Mouse (Mus musculus): ENCODE measurements around the gene Slc25a27. TPM values are rescaled to one million over a fixed set of nuclear protein-coding genes. Genes with fewer than 3 reads are reported as not detected.

Slc25a27 gene
- total and polyA plus RNA-seq, 3 experiments: not detected

DNA sequence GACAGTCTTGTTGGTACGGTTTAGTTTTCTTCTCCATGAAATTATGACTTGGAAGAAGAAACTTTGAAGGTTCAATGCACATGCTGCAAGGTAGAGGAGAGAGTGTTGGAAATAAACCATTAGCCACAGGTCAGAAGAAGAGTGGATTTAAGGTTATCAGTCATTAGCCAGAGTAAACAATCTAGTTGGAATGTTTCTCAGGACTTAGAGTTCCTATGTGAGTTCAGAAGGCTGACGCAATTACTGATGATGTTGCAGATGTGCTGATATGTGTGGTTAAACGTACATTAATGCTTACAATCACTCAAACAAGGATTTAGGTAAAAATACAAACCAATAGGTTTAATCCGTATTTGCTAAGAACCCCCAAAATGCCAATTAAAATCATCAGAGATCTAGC, 4.9 kb upstream of the Slc25a27 start:
- TF ChIP-seq E2F4 (IDR thresholded peaks at IDR 0.05; ENCODE audit: borderline replicate concordance, low read depth, low read length) (no peak), MYC (IDR thresholded peaks at IDR 0.05; ENCODE audit: low read depth, low read length) (no peak), USF2 (IDR thresholded peaks at IDR 0.05; ENCODE audit: borderline replicate concordance in 1 of 2, insufficient read depth in 1 of 2, low read depth in 1 of 2, low read length in 2 of 2) (no peak), TAL1 (IDR thresholded peaks at IDR 0.05; ENCODE audit: low read length) (no peak), UBTF (IDR thresholded peaks at IDR 0.05; ENCODE audit: borderline replicate concordance, insufficient read depth, low read depth, low read length) (no peak), CHD1 (IDR thresholded peaks at IDR 0.05; ENCODE audit: low read depth, low read length) (no peak), ZKSCAN1 (IDR thresholded peaks at IDR 0.05; ENCODE audit: low read depth, low read length) (no peak), MYB (IDR thresholded peaks at IDR 0.05; ENCODE audit: low read depth, low read length) (no peak), BHLHE40 (IDR thresholded peaks at IDR 0.05; ENCODE audit: borderline replicate concordance, low read depth, low read length) (no peak), POLR2AphosphoS2 (IDR thresholded peaks at IDR 0.05; ENCODE audit: low read length) (no peak)
- no peaks in the 10 kb centered on the region for H3K36me3 ChIP-seq (ENCODE audit: control insufficient read depth in 1 of 2, insufficient read depth in 2 of 2, low read length in 2 of 2)
- H3K79me2 ChIP-seq (ENCODE audit: control insufficient read depth, insufficient read depth, low read length, poor library complexity): no peaks in the 10 kb centered on the region
- DNase-seq (ENCODE audit: low read depth, low spot score): no peak
- no peaks in the 10 kb centered on the region for H3K4me1 ChIP-seq (ENCODE audit: control insufficient read depth in 1 of 2, insufficient read depth in 2 of 2, low read length in 2 of 2)
- no peaks in the 10 kb centered on the region for H3K27me3 ChIP-seq (ENCODE audit: control insufficient read depth in 1 of 2, insufficient read depth in 2 of 2, low read length in 2 of 2)
- H3K9ac ChIP-seq (ENCODE audit: control insufficient read depth, low read depth, low read length, poor library complexity, severe bottlenecking): no peak overlapping the region
- H3K4me3 ChIP-seq (ENCODE audit: control insufficient read depth in 1 of 2, insufficient read depth in 1 of 2, low read depth in 2 of 2, low read length in 2 of 2): no peak overlapping the region
- no peaks in the 10 kb centered on the region for H3K9me3 ChIP-seq (replicated peaks; ENCODE audit: insufficient read depth, low read length)
- no peak overlapping the region for H3K27ac ChIP-seq (ENCODE audit: control insufficient read depth, low read depth, low read length)

DNA sequence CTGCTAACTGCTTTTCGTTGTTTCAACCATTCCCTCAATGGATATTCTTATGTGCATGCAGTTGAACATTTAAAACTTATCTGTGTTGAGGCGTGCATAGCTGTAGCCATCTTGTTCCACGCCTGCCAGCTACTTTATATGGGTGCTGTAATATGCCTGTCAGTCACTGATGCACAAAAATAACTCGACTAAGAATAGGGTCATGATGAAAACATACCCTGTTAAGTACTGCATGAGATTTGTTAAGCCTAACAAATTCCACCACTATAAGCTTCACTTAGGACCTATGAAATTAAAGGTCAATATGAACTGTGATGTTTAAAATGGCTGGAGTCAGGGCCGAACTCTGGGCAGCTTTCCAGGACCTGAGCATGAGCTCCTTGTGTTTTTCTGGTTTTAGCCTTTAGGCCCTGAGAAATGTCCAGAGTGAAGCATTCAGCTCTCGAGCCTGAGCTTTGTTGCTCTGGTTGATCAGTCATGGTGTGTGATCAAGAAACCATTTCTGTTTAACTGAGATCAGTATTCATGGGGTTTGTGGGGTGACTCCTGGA, 2.2 kb upstream of the Slc25a27 start:
- no peak overlapping the region for H3K9ac ChIP-seq (ENCODE audit: control insufficient read depth, low read depth, low read length, poor library complexity, severe bottlenecking)
- H3K4me1 ChIP-seq (ENCODE audit: control insufficient read depth in 1 of 2, insufficient read depth in 2 of 2, low read length in 2 of 2): no peaks in the 10 kb centered on the region
- H3K4me3 ChIP-seq (ENCODE audit: control insufficient read depth in 1 of 2, insufficient read depth in 1 of 2, low read depth in 2 of 2, low read length in 2 of 2): no peak overlapping the region
- no peaks in the 10 kb centered on the region for H3K36me3 ChIP-seq (ENCODE audit: control insufficient read depth in 1 of 2, insufficient read depth in 2 of 2, low read length in 2 of 2)
- H3K9me3 ChIP-seq (replicated peaks; ENCODE audit: insufficient read depth, low read length): no peaks in the 10 kb centered on the region
- no peaks in the 10 kb centered on the region for H3K79me2 ChIP-seq (ENCODE audit: control insufficient read depth, insufficient read depth, low read length, poor library complexity)
- DNase-seq (ENCODE audit: low read depth, low spot score): no peak
- H3K27me3 ChIP-seq (ENCODE audit: control insufficient read depth in 1 of 2, insufficient read depth in 2 of 2, low read length in 2 of 2): no peaks in the 10 kb centered on the region
- no peak for TF ChIP-seq MAX (IDR thresholded peaks at IDR 0.05; ENCODE audit: low read length)
- no peak overlapping the region for H3K27ac ChIP-seq (ENCODE audit: control insufficient read depth, low read depth, low read length)

GRCm38 (mm10) chr17:43667290-43667843, 353 bp upstream of the Slc25a27 start, which contains the start of gene Cyp39a1:
Gene Cyp39a1 (plus strand): TSS chr17:43667425.
- Histone ChIP-seq H3K9me3 (replicated peaks; ENCODE audit: insufficient read depth, low read length) (no peaks in the 10 kb centered on the region), H3K9ac (ENCODE audit: control insufficient read depth, low read depth, low read length, poor library complexity, severe bottlenecking) (no peak within 1 kb of the TSS), H3K79me2 (ENCODE audit: control insufficient read depth, insufficient read depth, low read length, poor library complexity) (no peaks in the 10 kb centered on the region), H3K4me3 (ENCODE audit: control insufficient read depth in 1 of 2, insufficient read depth in 1 of 2, low read depth in 2 of 2, low read length in 2 of 2) (no peak within 1 kb of the TSS), H3K36me3 (ENCODE audit: control insufficient read depth in 1 of 2, insufficient read depth in 2 of 2, low read length in 2 of 2) (no peaks in the 10 kb centered on the region), H3K4me1 (ENCODE audit: control insufficient read depth in 1 of 2, insufficient read depth in 2 of 2, low read length in 2 of 2) (no peaks in the 10 kb centered on the region), H3K27me3 (ENCODE audit: control insufficient read depth in 1 of 2, insufficient read depth in 2 of 2, low read length in 2 of 2) (no peaks in the 10 kb centered on the region), H3K27ac (ENCODE audit: control insufficient read depth, low read depth, low read length) (no peak within 1 kb of the TSS)
- TF ChIP-seq CHD2 (IDR thresholded peaks at IDR 0.05; ENCODE audit: low read length) (no peak), ZNF384 (IDR thresholded peaks at IDR 0.05; ENCODE audit: low read depth, low read length) (no peak), EP300 (IDR thresholded peaks at IDR 0.05; ENCODE audit: low read depth in 1 of 2, low read length in 2 of 2) (no peak), MEF2A (IDR thresholded peaks at IDR 0.05; ENCODE audit: extremely low read depth, insufficient replicate concordance, low read depth, low read length, poor library complexity, severe bottlenecking) (no peak), NELFE (IDR thresholded peaks at IDR 0.05; ENCODE audit: low read depth, low read length) (no peak), RAD21 (IDR thresholded peaks at IDR 0.05; ENCODE audit: low read depth, low read length) (no peak)
- no peak for DNase-seq (ENCODE audit: low read depth, low spot score)
